8 mouse cellular contexts compared by ENCODE assay signal in genomic region chr2:152111920-152112319, GRCm38 (mm10). TPM values are rescaled to one million over a fixed set of nuclear protein-coding genes. Genes with fewer than 3 reads are reported as not detected.
DNase-seq lines count a peak whose midpoint lies in the region; ATAC-seq and TF ChIP-seq lines count a peak whose summit lies in the region.

No protein-coding gene starts in this region.

- no peak overlapping the region for H3K4me3 ChIP-seq in heart, embryonic 11.5 days (ENCODE audit: low read depth, low read length)
- H3K4me3 ChIP-seq in kidney, embryonic 15.5 days (replicated peaks) = no peak overlapping the region
- H3K4me3 ChIP-seq in limb, embryonic 15.5 days = no peak overlapping the region

- peak; percentile 100 for TF ChIP-seq CTCF in brain, embryonic 14.5 days (IDR thresholded peaks at IDR 0.05; ENCODE audit: borderline replicate concordance, extremely low read depth, insufficient read depth, insufficient read length)

- DNase-seq in CD4-positive helper T cell, adult 2 months (ENCODE audit: low read depth, low spot score) = peak; percentile 83
- peak; percentile 95 for DNase-seq in brain, embryonic 14.5 days (ENCODE audit: low read depth)
- peak; percentile 48 to 63 for DNase-seq in spleen, postnatal 36 days (ENCODE audit: low spot score in 2 of 2)

- no peaks in the 10 kb centered on the region for H3K36me3 ChIP-seq in heart, embryonic 11.5 days (ENCODE audit: control insufficient read depth, insufficient read depth, low read length)
- H3K36me3 ChIP-seq in kidney, embryonic 15.5 days = no peaks in the 10 kb centered on the region; the same call in 1 of the 2 replicates
- no peaks in the 10 kb centered on the region for H3K36me3 ChIP-seq in limb, embryonic 15.5 days

- ATAC-seq in erythroid progenitor cell, adult 5-6 weeks (replicated peaks; ENCODE audit: low FRiP score, poor library complexity, severe bottlenecking) = peak; percentile 88
- ATAC-seq in heart, embryonic 11.5 days (replicated peaks; ENCODE audit: insufficient number of reproducible peaks, low FRiP score, low TSS enrichment) = peak; percentile 15; the same call in 1 of the 2 replicates
- peak; percentile 76 for ATAC-seq in kidney, embryonic 15.5 days (replicated peaks; ENCODE audit: low FRiP score)
- peak; percentile 71; the same call in 1 of the 2 replicates for ATAC-seq in limb, embryonic 15.5 days (ENCODE audit: insufficient number of reproducible peaks, low FRiP score, low TSS enrichment, low read depth)
- peak; percentile 89 for ATAC-seq in monocyte, adult 5-6 weeks (replicated peaks; ENCODE audit: insufficient number of reproducible peaks, low FRiP score, low TSS enrichment, poor library complexity, severe bottlenecking)

- H3K27ac ChIP-seq in heart, embryonic 11.5 days (ENCODE audit: low read depth, low read length) = no peak overlapping the region
- no peak overlapping the region for H3K27ac ChIP-seq in kidney, embryonic 15.5 days
- H3K27ac ChIP-seq in limb, embryonic 15.5 days = no peak overlapping the region

- TF ChIP-seq POLR2A in brain, embryonic 14.5 days (IDR thresholded peaks at IDR 0.05; ENCODE audit: borderline replicate concordance, extremely low read depth, insufficient read depth, insufficient read length, poor library complexity, severe bottlenecking) = no peak

- H3K9me3 ChIP-seq in heart, embryonic 11.5 days (replicated peaks; ENCODE audit: control insufficient read depth, low read length) = no peaks in the 10 kb centered on the region
- H3K9me3 ChIP-seq in kidney, embryonic 15.5 days (replicated peaks) = no peaks in the 10 kb centered on the region
- no peaks in the 10 kb centered on the region for H3K9me3 ChIP-seq in limb, embryonic 15.5 days

- peaks cover 9% of the 10 kb centered on the region for H3K4me1 ChIP-seq in heart, embryonic 11.5 days (ENCODE audit: control insufficient read depth, insufficient read depth, low read length)
- H3K4me1 ChIP-seq in kidney, embryonic 15.5 days = peaks cover 16% of the 10 kb centered on the region
- peaks cover 19% of the 10 kb centered on the region for H3K4me1 ChIP-seq in limb, embryonic 15.5 days

- no peak overlapping the region for H3K9ac ChIP-seq in heart, embryonic 11.5 days (ENCODE audit: low read depth, low read length)
- H3K9ac ChIP-seq in kidney, embryonic 15.5 days = no peak overlapping the region
- H3K9ac ChIP-seq in limb, embryonic 15.5 days = no peak overlapping the region

- 8% methylated on average over 7 of the region's 7 CpGs for WGBS in heart, embryonic 11.5 days (ENCODE audit: insufficient replicate concordance)
- 9% methylated on average over 7 of the region's 7 CpGs for WGBS in kidney, embryonic 15.5 days
- 8% methylated on average over 7 of the region's 7 CpGs for WGBS in limb, embryonic 15.5 days

- no peak overlapping the region for H3K4me2 ChIP-seq in heart, embryonic 11.5 days
- H3K4me2 ChIP-seq in kidney, embryonic 15.5 days = no peak overlapping the region
- no peak overlapping the region for H3K4me2 ChIP-seq in limb, embryonic 15.5 days

- peaks cover 18% of the 10 kb centered on the region for H3K27me3 ChIP-seq in heart, embryonic 11.5 days (ENCODE audit: control insufficient read depth, insufficient read depth, low read length)
- H3K27me3 ChIP-seq in kidney, embryonic 15.5 days = peaks cover 33% of the 10 kb centered on the region
- H3K27me3 ChIP-seq in limb, embryonic 15.5 days = peaks cover 12% of the 10 kb centered on the region

RNA-seq across cellular contexts. Expression of gene Srxn1, which starts 6.6 kb away (rescaled TPM):
- 17.9 and 18.5 TPM in 2 replicates for polyA plus RNA-seq in brain, embryonic 14.5 days (2012; rRNA removed)
- total RNA-seq in erythroid progenitor cell, adult 5-6 weeks (2015; ENCODE audit: low replicate concordance) = 10.1 and 16.3 TPM in 2 replicates
- total RNA-seq in erythroid progenitor cell, adult 5-6 weeks (2017; ENCODE audit: low replicate concordance) = 11.5 and 35.3 TPM in 2 replicates
- 8.1 and 8.8 TPM in 2 replicates for polyA plus RNA-seq in heart, embryonic 11.5 days (2014; fragmentation: Nextera tagmentation; extraction: Ambion mirVana)
- 12.7 and 14.5 TPM in 2 replicates for polyA plus RNA-seq in kidney, embryonic 15.5 days (2015; fragmentation: Nextera tagmentation; extraction: Ambion mirVana)
- polyA plus RNA-seq in limb, embryonic 15.5 days (2015; fragmentation: Nextera tagmentation; extraction: Ambion mirVana) = 11.3 and 12.3 TPM in 2 replicates
- 14.1 to 28.0 TPM (median 16.1 TPM) in 3 replicates for total RNA-seq in monocyte, adult 5-6 weeks (2017)

RNA-seq across cellular contexts. Expression of gene Scrt2, which starts 30.6 kb away (rescaled TPM):
- 66.5 and 88.8 TPM in 2 replicates for polyA plus RNA-seq in brain, embryonic 14.5 days (2012; rRNA removed)
- not detected in 2 replicates for total RNA-seq in erythroid progenitor cell, adult 5-6 weeks (2015; ENCODE audit: low replicate concordance)
- not detected in 2 replicates for total RNA-seq in erythroid progenitor cell, adult 5-6 weeks (2017; ENCODE audit: low replicate concordance)
- 0.06 and 0.11 TPM in 2 replicates for polyA plus RNA-seq in heart, embryonic 11.5 days (2014; fragmentation: Nextera tagmentation; extraction: Ambion mirVana)
- polyA plus RNA-seq in kidney, embryonic 15.5 days (2015; fragmentation: Nextera tagmentation; extraction: Ambion mirVana) = 0.04 and 0.05 TPM in 2 replicates
- 0.06 TPM in 1 of 2 replicates, not detected in the other for polyA plus RNA-seq in limb, embryonic 15.5 days (2015; fragmentation: Nextera tagmentation; extraction: Ambion mirVana)
- total RNA-seq in monocyte, adult 5-6 weeks (2017) = not detected in 3 replicates

RNA-seq across cellular contexts. Expression of gene Tcf15, which starts 31.4 kb away (rescaled TPM):
- 2.0 and 2.4 TPM in 2 replicates for polyA plus RNA-seq in brain, embryonic 14.5 days (2012; rRNA removed)
- total RNA-seq in erythroid progenitor cell, adult 5-6 weeks (2015; ENCODE audit: low replicate concordance) = not detected in 2 replicates
- total RNA-seq in erythroid progenitor cell, adult 5-6 weeks (2017; ENCODE audit: low replicate concordance) = not detected in 2 replicates
- polyA plus RNA-seq in heart, embryonic 11.5 days (2014; fragmentation: Nextera tagmentation; extraction: Ambion mirVana) = 3.2 and 3.3 TPM in 2 replicates
- polyA plus RNA-seq in kidney, embryonic 15.5 days (2015; fragmentation: Nextera tagmentation; extraction: Ambion mirVana) = 13.5 TPM in 2 replicates
- 6.2 and 7.6 TPM in 2 replicates for polyA plus RNA-seq in limb, embryonic 15.5 days (2015; fragmentation: Nextera tagmentation; extraction: Ambion mirVana)
- total RNA-seq in monocyte, adult 5-6 weeks (2017) = not detected in 3 replicates

Comparison
In these comparisons a context has a peak if more than half of its experiments do, and no peak if none do; other contexts are left out.
1. ATAC-seq: peak in every context shown above with its lines; median percentile 89 in monocyte, adult 5-6 weeks; 88 in erythroid progenitor cell, adult 5-6 weeks; 76 in kidney, embryonic 15.5 days; 71 in limb, embryonic 15.5 days; 15 in heart, embryonic 11.5 days.
2. RNA of gene Scrt2, which starts 30.6 kb away (polyA plus RNA-seq): 66.5 to 88.8 TPM in brain, embryonic 14.5 days; 0.06 to 0.11 TPM in heart, embryonic 11.5 days, 0.04 to 0.05 TPM in kidney, embryonic 15.5 days and 0.06 TPM in limb, embryonic 15.5 days; every median in the first group is over 10 times any median in the second.
3. Peak in every context shown above with its lines, with median percentiles within 50 percentile points of each other: DNase-seq.